Mouse (Mus musculus): ENCODE measurements around the gene Arhgef10l.

- no peak for TF ChIP-seq CTCF (IDR thresholded peaks at IDR 0.05; ENCODE audit: control insufficient read depth, insufficient read depth, insufficient replicate concordance, low read depth, low read length)
- no peak for TF ChIP-seq POLR2A (IDR thresholded peaks at IDR 0.05; ENCODE audit: control insufficient read depth, low read depth, low read length)
Observed at GRCm38 (mm10) chr4:140581730-140582389, 84.0 kb downstream of the Arhgef10l start.
